Mouse (Mus musculus) WW6 (cell line): ENCODE results near the gene 9230112D13Rik.

Source experiments
- DNase-seq: peaks from one replicate; pipeline ENCODE4 v3.0.0-alpha.2; 2013; ENCODE audit warnings: low read depth, low spot score

The 9230112D13Rik gene

DNA sequence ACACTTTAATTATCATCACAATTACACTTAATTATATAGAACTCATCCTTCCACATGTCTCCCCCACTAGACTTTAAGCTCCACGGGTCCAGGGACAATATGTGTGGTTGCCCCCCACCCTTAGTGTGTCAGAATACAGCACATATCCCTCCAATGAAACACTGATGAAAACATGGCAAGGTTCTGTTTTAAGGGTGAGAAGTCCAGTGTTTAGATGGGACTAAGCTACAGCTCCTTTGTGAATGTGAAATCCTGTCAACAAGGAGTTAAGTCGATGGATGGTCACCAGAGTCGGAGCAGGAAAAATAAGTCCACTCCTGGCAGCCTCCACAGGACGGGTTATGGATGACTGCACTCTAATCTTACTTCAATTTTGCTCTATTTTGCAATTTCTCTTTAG lies 22.3 kb downstream of the 9230112D13Rik start:
- no peak for DNase-seq

DNA sequence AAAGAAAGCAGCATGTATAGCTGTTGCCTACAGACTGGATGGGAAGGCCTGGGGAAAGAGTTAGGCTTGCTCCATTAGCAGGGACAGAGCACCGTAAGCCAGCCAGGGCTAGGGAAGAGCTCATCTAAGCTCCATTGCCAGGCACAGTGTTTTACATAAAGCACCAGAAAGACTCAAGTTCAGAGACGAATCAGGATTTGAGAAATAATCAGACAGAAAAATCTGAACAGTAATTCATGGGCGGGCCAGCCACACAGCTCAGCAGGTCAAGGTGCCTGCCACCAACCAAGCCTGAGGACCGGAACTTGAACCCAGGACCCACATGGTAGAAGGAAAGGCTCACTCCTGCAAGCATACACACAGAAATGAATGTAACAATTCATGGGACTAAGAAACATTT lies 22.9 kb downstream of the 9230112D13Rik start:
- no peak for DNase-seq

DNA sequence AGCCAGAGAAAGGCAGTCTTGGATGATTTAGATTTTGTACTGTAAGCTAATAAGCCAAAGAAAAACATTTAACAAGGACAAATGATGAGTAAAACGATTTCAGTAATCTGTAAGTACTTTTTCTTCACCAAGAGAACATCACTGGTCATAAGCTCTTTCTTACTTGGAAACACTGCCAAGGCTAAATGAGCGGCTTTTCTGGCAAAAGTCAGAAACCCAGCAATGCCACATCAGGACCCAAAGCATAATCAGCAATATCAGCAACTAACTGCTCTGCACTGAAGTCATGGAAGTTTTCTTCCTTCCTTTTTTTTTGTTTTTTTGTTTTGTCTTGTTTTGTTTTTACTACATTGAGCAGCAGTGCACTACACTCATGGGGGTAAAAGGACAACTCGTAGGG lies 25.3 kb downstream of the 9230112D13Rik start:
- no peak for DNase-seq

DNA sequence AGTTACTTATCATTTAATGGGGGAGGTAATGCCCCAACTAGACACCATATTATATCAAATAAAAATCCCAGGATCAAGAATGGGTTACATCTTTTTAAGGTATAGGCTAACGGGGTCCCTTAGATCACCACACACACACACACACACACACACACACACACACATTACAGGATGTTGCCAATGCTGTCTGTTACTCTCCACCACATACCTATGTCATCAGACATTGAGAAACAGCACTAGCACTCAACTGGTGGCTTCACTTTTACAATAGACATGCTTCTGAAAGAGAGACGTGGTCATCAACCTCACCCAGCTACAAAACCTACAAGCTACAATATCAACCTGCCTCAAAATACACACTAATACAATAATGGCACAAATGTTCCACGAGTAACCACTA lies 28.9 kb downstream of the 9230112D13Rik start:
- DNase-seq = no peak

DNA sequence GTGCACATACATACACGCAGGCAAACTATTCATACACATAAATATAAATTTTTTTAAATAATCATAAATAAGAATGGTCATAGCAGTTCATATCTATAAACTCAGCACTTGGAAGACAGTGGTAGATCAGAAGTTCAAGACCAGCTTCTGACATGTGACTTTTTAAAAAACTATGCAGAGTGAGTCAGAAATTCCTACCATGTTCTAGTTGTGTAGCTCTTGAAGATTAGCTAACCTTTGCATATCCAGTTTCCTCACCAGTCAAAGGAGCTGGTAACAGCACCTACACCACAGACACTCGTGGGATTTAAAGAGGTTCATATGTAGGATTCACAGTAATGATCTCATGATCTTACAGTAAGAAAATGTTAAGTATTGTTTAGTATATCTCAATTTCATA lies 29.9 kb downstream of the 9230112D13Rik start:
- no peak for DNase-seq

DNA sequence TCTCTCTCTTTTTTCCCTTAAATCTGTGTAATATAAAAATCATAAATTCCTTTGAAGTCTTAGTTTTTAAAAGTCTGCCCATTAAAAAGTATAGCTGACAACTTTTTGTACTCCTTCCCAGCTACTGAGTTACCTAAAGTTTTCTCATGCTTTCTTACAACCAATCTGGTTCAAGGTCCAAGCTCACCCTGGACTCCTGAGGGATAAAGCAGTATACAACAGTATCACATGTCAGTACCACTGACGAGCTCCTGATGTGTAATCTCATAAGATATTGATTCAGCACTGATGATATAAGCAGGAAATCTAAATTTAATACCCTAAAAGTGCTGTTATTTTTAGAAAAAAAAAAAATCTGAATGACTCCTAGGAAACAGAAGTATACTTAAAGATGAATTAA lies 31.6 kb downstream of the 9230112D13Rik start:
- no peak for DNase-seq

DNA sequence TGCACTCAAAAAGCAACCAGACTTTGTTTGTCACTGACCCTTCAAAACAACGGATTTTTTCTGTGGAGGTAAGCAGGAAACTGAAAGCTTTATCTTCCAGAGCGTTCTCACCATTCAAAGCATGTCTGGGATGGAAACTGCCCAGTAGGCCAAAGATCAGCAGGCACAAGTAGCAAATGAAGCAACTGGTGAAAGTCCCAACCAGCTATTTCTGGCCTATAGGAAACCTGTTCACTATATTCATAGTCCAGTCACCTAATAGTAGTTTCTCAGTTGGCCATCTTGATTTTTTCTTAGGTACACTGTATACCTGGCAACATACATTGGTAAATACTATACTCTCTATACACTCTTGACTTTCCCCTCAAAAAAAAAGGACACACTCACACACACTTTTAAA lies 32.7 kb downstream of the 9230112D13Rik start:
- DNase-seq = no peak

DNA sequence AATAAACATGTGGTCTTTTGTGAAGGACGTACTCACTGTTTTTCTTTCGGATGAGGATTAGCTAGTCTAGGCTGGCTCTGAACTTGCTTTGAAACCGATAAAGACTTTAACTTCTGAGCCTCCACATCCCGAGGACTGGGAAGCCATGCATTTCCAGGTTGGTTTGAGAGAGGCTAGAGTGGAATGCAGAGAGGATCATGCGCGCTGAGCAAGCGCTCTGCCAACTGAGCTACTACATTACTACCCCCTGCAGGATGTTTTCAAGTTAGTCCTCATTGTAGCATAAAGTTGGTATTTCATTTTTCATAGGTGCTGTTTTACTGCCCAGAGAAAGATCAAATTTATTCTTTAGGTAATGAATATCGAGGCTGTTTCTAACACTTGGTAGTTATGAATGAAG lies 36.4 kb downstream of the 9230112D13Rik start:
- no peak for DNase-seq

DNA sequence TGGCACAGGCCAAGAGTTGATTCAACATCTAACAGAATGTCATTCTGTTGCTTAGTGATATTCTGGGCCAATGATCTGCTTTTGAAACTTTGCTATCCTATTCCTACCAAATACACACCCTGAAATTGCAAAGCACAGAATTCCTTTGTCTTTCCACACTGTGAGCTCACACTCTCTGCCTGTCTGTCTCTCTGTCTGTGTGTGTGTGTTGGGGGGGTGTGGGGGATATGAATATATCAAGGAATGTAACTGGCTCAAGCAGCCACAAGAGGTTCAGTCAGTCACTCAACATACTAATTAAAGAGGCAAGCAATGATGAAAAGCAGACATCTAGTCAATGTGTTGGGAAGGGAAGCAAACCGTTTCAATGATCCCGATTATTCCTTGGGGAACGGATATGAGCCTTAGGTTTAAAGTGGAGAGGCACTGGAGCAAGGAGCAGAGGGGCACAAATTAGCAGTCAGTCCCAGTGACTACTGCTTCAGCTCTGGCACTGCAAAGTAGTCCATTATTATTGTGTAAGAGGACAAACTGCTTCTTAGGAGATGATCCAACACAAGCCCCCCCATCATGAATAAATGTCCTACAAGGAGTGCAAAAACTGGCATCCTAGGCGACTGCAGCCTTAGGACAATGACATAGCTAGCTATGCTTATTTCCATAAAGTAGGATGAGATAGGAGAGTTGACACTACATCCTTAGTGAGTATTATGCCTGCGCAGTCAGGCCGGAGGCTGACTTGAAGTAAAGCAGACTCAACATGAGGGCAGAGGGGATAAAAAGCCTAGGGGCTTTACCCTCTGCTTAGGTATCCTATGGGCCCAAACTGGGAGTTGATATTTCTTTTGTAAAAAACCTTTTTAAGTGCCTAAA lies 38.9 kb downstream of the 9230112D13Rik start:
- no peak for DNase-seq

DNA sequence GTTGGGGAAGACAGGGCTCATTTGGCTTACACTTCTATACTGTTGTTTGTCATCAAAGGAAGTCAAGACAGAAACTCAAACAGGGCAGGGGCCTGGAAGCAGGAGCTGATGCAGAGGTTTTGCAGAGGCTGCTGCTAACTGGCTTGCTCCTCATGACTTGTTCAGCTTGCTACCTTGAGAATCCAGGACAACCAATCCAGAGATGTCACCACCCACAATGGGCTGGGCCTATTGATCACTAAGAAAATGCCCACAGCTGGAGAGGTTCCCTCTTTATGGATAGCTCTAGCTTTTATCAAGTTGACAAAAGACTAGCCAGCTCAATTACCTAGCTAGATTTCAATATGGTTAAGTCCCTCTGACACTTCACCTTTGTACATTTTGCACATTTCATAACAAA lies 51.0 kb downstream of the 9230112D13Rik start:
- no peak for DNase-seq

DNA sequence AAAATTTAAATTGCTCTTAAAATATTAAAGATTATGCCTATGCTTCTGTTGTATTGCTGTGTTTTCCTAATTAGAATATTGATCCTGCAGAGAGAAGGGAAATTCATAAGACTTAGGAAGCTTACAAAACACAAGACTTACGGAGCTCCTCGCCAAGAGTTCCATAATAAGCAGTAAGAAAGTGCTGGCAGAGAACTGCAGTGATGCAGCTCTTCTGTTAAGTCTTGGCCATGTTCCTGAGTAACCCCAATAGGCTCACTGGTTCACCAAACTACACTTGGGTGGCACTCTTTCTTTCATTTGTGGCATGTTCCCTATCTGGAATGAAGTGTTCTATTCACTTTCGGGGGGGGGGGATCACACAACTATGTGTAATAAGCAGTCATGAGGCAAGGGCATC lies 56.3 kb downstream of the 9230112D13Rik start:
- no peak for DNase-seq
